Mouse (Mus musculus) midbrain, embryonic 14.5 days (tissue): ENCODE data around the gene Oas1a. TPM values are rescaled to one million over a fixed set of nuclear protein-coding genes. Genes with fewer than 3 reads are reported as not detected.

Source experiments
- ATAC-seq: fragments of 200-750 bp; cut with Nextera tagmentation; 2 replicates; pipeline ENCODE4 v1.8.0; 2017; ENCODE audit warnings: moderate number of reproducible peaks, moderate library complexity; ENCODE audit not compliant: low FRiP score, low TSS enrichment
- DNase-seq: peaks from one replicate; pipeline ENCODE4 v3.0.0-alpha.2; 2015
- H3K27ac ChIP-seq: fragments of 300-500 bp; sonication (generic); replicated peaks from 2 replicates; pipeline ENCODE4 v1.5.1; 2014; ENCODE audit warnings: mild to moderate bottlenecking, low read depth, low read length, moderate library complexity
- H3K27me3 ChIP-seq: fragments of 300-500 bp; sonication (generic); 2 replicates; pipeline ENCODE4 v1.6.1; 2014; ENCODE audit warnings: low read length, control low read depth, mixed read lengths; ENCODE audit not compliant: control insufficient read depth, insufficient read depth
- H3K36me3 ChIP-seq: fragments of 300-500 bp; sonication (generic); 2 replicates; pipeline ENCODE4 v1.6.1; 2014; ENCODE audit warnings: low read length, control low read depth; ENCODE audit not compliant: control insufficient read depth, insufficient read depth
- H3K4me1 ChIP-seq: fragments of 300-500 bp; sonication (generic); 2 replicates; pipeline ENCODE4 v1.6.1; 2014; ENCODE audit warnings: mild to moderate bottlenecking, antibody characterized with exemption, low read length, control low read depth; ENCODE audit not compliant: control insufficient read depth, insufficient read depth
- H3K4me2 ChIP-seq: fragments of 300-500 bp; sonication (generic); 2 replicates; pipeline ENCODE4 v1.6.1; 2014; ENCODE audit warnings: mild to moderate bottlenecking, low read length, moderate library complexity
- H3K4me3 ChIP-seq: fragments of 300-500 bp; sonication (generic); replicated peaks from 2 replicates; pipeline ENCODE4 v1.5.1; 2014; ENCODE audit warnings: low read depth, low read length
- H3K9ac ChIP-seq: fragments of 300-500 bp; sonication (generic); replicated peaks from 2 replicates; pipeline ENCODE4 v1.6.1; 2014; ENCODE audit warnings: mild to moderate bottlenecking, low read length, moderate library complexity
- H3K9me3 ChIP-seq: fragments of 300-500 bp; sonication (generic); 2 replicates; pipeline ENCODE4 v1.6.1; 2016; ENCODE audit warnings: low read length, control low read depth, mixed read lengths; ENCODE audit not compliant: control insufficient read depth
- WGBS: fragments of 180-500 bp; shearing (Covaris S2); extraction: QIAGEN DNeasy Blood & Tissue Kit; methylation state at CpG from one replicate; pipeline ENCODE4 v1.1.7; 2014; 5-methylcytosine and 5-hydroxymethylcytosine counted together
- microRNA-seq: library from miRNA; unstranded; fragments of <30 nt; microRNA quantifications from one replicate; pipeline ENCODE4, GENCODE M21; 2016
- polyA plus RNA-seq: library from polyadenylated mRNA; unstranded; fragments of >200 nt; fragmentation: Nextera tagmentation; extraction: Ambion mirVana; gene quantifications from 2 replicates; pipeline ENCODE4 v1.2.1, GENCODE M21; 2014

Oas1a gene
- polyA plus RNA-seq, 1 experiment from 2014 or later, result 3.1 TPM

- DNase-seq, result no peak
- WGBS, result 83% methylated on average over 7 of the region's 7 CpGs
- H3K36me3 ChIP-seq, result no peaks in the 10 kb centered on the region
- no peaks in the 10 kb centered on the region for H3K4me1 ChIP-seq
- no peaks in the 10 kb centered on the region for H3K9me3 ChIP-seq
- no peak overlapping the region for H3K27ac ChIP-seq
- H3K9ac ChIP-seq, result no peak overlapping the region
- no peak overlapping the region for H3K4me2 ChIP-seq
- H3K27me3 ChIP-seq, result no peaks in the 10 kb centered on the region
- no peak overlapping the region for H3K4me3 ChIP-seq
- no peak for ATAC-seq
Observed at GRCm38 (mm10) chr5:120869436-120870015, 37.8 kb downstream of the Oas1a start.

GRCm38 (mm10) chr5:120865336-120865860, 41.9 kb downstream of the Oas1a start:
- Histone ChIP-seq H3K27ac (no peak overlapping the region), H3K36me3 (no peaks in the 10 kb centered on the region), H3K4me2 (no peak overlapping the region), H3K4me3 (no peak overlapping the region), H3K9ac (no peak overlapping the region), H3K9me3 (no peaks in the 10 kb centered on the region), H3K27me3 (no peaks in the 10 kb centered on the region), H3K4me1 (no peaks in the 10 kb centered on the region)
- peak; percentile 6 for DNase-seq
- WGBS, result 69% methylated on average over 3 of the region's 3 CpGs
- ATAC-seq, result no peak

DNA sequence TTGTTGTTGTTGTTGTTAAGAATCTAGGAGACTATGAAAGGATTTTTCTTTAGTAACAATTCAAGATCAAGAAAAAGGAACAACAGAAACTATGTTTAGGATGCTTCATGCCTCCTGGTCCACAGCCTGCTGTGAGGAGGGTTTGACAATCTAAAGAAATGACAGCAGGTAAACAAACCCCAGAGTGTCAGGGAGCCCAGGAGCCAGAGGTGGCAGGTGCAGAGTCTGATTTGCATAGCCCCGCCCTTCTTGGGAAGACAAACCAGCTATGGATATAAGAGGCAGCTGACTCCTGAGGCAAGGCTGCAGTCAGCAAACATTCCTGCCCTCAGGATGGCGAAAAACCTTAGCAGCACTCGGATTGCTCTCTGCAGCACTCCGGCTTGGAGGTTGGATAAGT, 46.2 kb downstream of the Oas1a start, which contains the start of gene Oas1h:
Oas1h (plus strand) TSS at position 301 of the 400 bp plus-strand sequence.
- H3K27ac ChIP-seq, result no peak within 1 kb of the TSS
- no peaks in the 10 kb centered on the region for H3K36me3 ChIP-seq
- no peak for DNase-seq
- no peaks in the 10 kb centered on the region for H3K4me1 ChIP-seq
- ATAC-seq, result no peak
- no peak within 1 kb of the TSS for H3K4me3 ChIP-seq
- no peaks in the 10 kb centered on the region for H3K27me3 ChIP-seq
- no peaks in the 10 kb centered on the region for H3K9me3 ChIP-seq
- 58% methylated on average over 4 of the region's 4 CpGs for WGBS
- H3K9ac ChIP-seq, result no peak within 1 kb of the TSS
- H3K4me2 ChIP-seq, result no peak within 1 kb of the TSS

GRCm38 (mm10) chr5:120859241-120859640, 48.1 kb downstream of the Oas1a start:
- Histone ChIP-seq H3K27me3 (no peaks in the 10 kb centered on the region), H3K9ac (no peak overlapping the region), H3K36me3 (no peaks in the 10 kb centered on the region), H3K4me3 (no peak overlapping the region), H3K4me2 (no peak overlapping the region), H3K4me1 (no peaks in the 10 kb centered on the region), H3K27ac (no peak overlapping the region), H3K9me3 (peaks cover 6% of the 10 kb centered on the region; the same call in 1 of the 2 replicates)
- DNase-seq (no peak), ATAC-seq (no peak)
- 82% methylated on average over 2 of the region's 2 CpGs for WGBS

GRCm38 (mm10) chr5:120849601-120850136, 57.7 kb downstream of the Oas1a start:
- H3K36me3 ChIP-seq, result no peaks in the 10 kb centered on the region
- ATAC-seq (no peak), DNase-seq (peak; percentile 61)
- H3K4me3 ChIP-seq, result no peak overlapping the region
- H3K4me2 ChIP-seq, result no peak overlapping the region
- H3K4me1 ChIP-seq, result no peaks in the 10 kb centered on the region
- H3K9me3 ChIP-seq, result peaks cover 8% of the 10 kb centered on the region; the same call in 1 of the 2 replicates
- no peak overlapping the region for H3K9ac ChIP-seq
- no peaks in the 10 kb centered on the region for H3K27me3 ChIP-seq
- WGBS, result 67% methylated on average over 3 of the region's 3 CpGs
- no peak overlapping the region for H3K27ac ChIP-seq

DNA sequence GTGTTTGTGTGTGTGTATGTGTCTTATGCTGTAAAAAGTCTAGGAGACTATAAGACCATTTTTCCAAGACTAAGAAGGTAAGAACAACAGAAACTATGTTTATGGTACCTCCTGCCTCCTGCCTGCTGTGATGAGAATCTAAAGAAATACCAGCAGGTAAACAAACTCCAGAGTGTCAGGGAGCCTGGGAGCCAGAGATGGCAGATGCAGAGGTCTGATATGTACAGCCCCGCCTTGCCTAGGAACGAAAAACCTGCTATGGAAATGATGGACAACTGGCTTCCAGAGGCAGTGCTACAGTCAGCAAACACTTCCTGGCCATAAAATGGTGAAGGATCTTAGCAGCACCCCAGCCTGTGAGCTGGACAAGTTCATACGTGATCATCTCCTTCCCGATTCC, 60.3 kb downstream of the Oas1a start, which contains the start of gene Oas1f:
Oas1f (plus strand) TSS at position 301 of the 400 bp plus-strand sequence.
- H3K27me3 ChIP-seq, result no peaks in the 10 kb centered on the region
- no peak within 1 kb of the TSS for H3K4me3 ChIP-seq
- no peaks in the 10 kb centered on the region for H3K4me1 ChIP-seq
- no peak within 1 kb of the TSS for H3K9ac ChIP-seq
- 80% methylated on average over 4 of the region's 4 CpGs for WGBS
- DNase-seq, result no peak
- no peaks in the 10 kb centered on the region for H3K36me3 ChIP-seq
- ATAC-seq, result no peak
- no peak within 1 kb of the TSS for H3K27ac ChIP-seq
- H3K4me2 ChIP-seq, result no peak within 1 kb of the TSS
- no peaks in the 10 kb centered on the region for H3K9me3 ChIP-seq

Small RNAs within 50 kb of the gene (microRNA-seq; reads per million reads assigned to microRNA genes)
- not detected for gene Gm22907

Other genes with a start within 250 kb of the Oas1a start
- gene Dtx1, start 195.6 kb downstream of the Oas1a start, polyA plus RNA-seq, result 50.0 and 61.4 TPM in 2 replicates
- gene Oas2, start 157.7 kb downstream of the Oas1a start, polyA plus RNA-seq, result 0.43 TPM in 1 of 2 replicates, not detected in the other
- gene Oas3, start 129.9 kb downstream of the Oas1a start, polyA plus RNA-seq, result 1.1 TPM in 2 replicates
- gene Oas1e, start 112.0 kb downstream of the Oas1a start, polyA plus RNA-seq, result 0.12 and 0.23 TPM in 2 replicates
- 0.22 and 0.36 TPM in 2 replicates for gene Oas1c, start 95.0 kb downstream of the Oas1a start, polyA plus RNA-seq
- gene Oas1f, start 60.2 kb downstream of the Oas1a start, polyA plus RNA-seq, result not detected in 2 replicates
- not detected in 2 replicates for gene Oas1h, start 46.1 kb downstream of the Oas1a start, polyA plus RNA-seq
- gene Oas1g, start 19.9 kb downstream of the Oas1a start, polyA plus RNA-seq, result 1.3 TPM in 1 of 2 replicates, not detected in the other
- gene Oas1d, start 7.0 kb upstream of the Oas1a start, polyA plus RNA-seq, result not detected in 2 replicates
- 15.6 and 15.8 TPM in 2 replicates for gene Rph3a, start 102.6 kb upstream of the Oas1a start, polyA plus RNA-seq